Mouse (Mus musculus) gonadal fat pad, adult 2 months (tissue): ENCODE data around the gene Fgfr2. TPM values are rescaled to one million over a fixed set of nuclear protein-coding genes. Genes with fewer than 3 reads are reported as not detected.

Source experiments
- DNase-seq: peaks from one replicate; pipeline ENCODE4 v3.0.0-alpha.2; 2012; ENCODE audit warnings: low read depth
- polyA plus RNA-seq: library from polyadenylated mRNA; depleted of rRNA; stranded (reverse); fragments of >200 nt; gene quantifications from 2 replicates; pipeline ENCODE4 v1.2.3, GENCODE M21; 2012

Fgfr2 gene
- polyA plus RNA-seq, 1 experiment, result 33.3 TPM

GRCm38 (mm10) chr7:132372752-132373513, 750.2 kb downstream of the Fgfr2 start:
- no peak for DNase-seq

GRCm38 (mm10) chr7:132371832-132372231, 751.3 kb downstream of the Fgfr2 start:
- no peak for DNase-seq

GRCm38 (mm10) chr7:132369784-132370183, 753.4 kb downstream of the Fgfr2 start:
- no peak for DNase-seq

GRCm38 (mm10) chr7:132368859-132369258, 754.3 kb downstream of the Fgfr2 start:
- no peak for DNase-seq

- no peak for DNase-seq
These were observed 755.8 kb downstream of the Fgfr2 start for GRCm38 (mm10) chr7:132367344-132367743.

GRCm38 (mm10) chr7:132365703-132366384, 757.3 kb downstream of the Fgfr2 start:
- no peak for DNase-seq

- no peak for DNase-seq
These were observed 758.0 kb downstream of the Fgfr2 start for GRCm38 (mm10) chr7:132365111-132365510.

- no peak for DNase-seq
These were observed 758.6 kb downstream of the Fgfr2 start for GRCm38 (mm10) chr7:132364506-132364905.

- DNase-seq, result peak; percentile 66
These were observed 762.8 kb downstream of the Fgfr2 start for GRCm38 (mm10) chr7:132360336-132360735.

GRCm38 (mm10) chr7:132358709-132359108, 764.4 kb downstream of the Fgfr2 start:
- DNase-seq, result peak; percentile 36

GRCm38 (mm10) chr7:132358250-132358649, 764.9 kb downstream of the Fgfr2 start:
- no peak for DNase-seq

- DNase-seq, result no peak
These were observed 765.3 kb downstream of the Fgfr2 start for GRCm38 (mm10) chr7:132357841-132358237.

GRCm38 (mm10) chr7:132356881-132357840, 766.0 kb downstream of the Fgfr2 start:
- no peak for DNase-seq

- DNase-seq, result no peak
These were observed 767.0 kb downstream of the Fgfr2 start for GRCm38 (mm10) chr7:132356185-132356584.

GRCm38 (mm10) chr7:132355767-132356166, 767.4 kb downstream of the Fgfr2 start:
- DNase-seq, result no peak

- no peak for DNase-seq
These were observed 774.0 kb downstream of the Fgfr2 start for GRCm38 (mm10) chr7:132349075-132349572.

GRCm38 (mm10) chr7:132347273-132348045, 775.7 kb downstream of the Fgfr2 start:
- DNase-seq, result no peak

GRCm38 (mm10) chr7:132345526-132346070, 777.6 kb downstream of the Fgfr2 start:
- no peak for DNase-seq

- no peak for DNase-seq
These were observed 778.5 kb downstream of the Fgfr2 start for GRCm38 (mm10) chr7:132344606-132345005.

- DNase-seq, result no peak
These were observed 779.2 kb downstream of the Fgfr2 start for GRCm38 (mm10) chr7:132343900-132344299.

GRCm38 (mm10) chr7:132343146-132343545, 780.0 kb downstream of the Fgfr2 start:
- DNase-seq, result no peak
